Mouse (Mus musculus): ENCODE measurements around the gene Crim1. TPM values are rescaled to one million over a fixed set of nuclear protein-coding genes. Genes with fewer than 3 reads are reported as not detected.

Gene Crim1
- total and polyA plus RNA-seq, 2 experiments from 2014 or later = 14.1 to 88.9 TPM

- Histone ChIP-seq H3K36me3 (ENCODE audit: insufficient read depth) (no peaks in the 10 kb centered on the region), H3K4me2 (ENCODE audit: low read depth) (no peak overlapping the region), H3K4me3 (ENCODE audit: low read depth, low read length) (no peak overlapping the region), H3K9ac (no peak overlapping the region), H3K27ac (ENCODE audit: low read depth, low read length) (no peak overlapping the region), H3K27me3 (ENCODE audit: insufficient read depth, low read length) (no peaks in the 10 kb centered on the region), H3K9me3 (ENCODE audit: low read length) (no peaks in the 10 kb centered on the region), H3K4me1 (ENCODE audit: insufficient read depth) (0 out of 2 replicates have a peak, but pooled peaks cover 4% of the 10 kb centered on the region)
- 90% methylated on average over 11 of the region's 11 CpGs for WGBS
- DNase-seq (no peak), ATAC-seq (no peak)
- TF ChIP-seq CTCF (IDR thresholded peaks at IDR 0.05; ENCODE audit: low read depth) = no peak
These were observed 121.3 kb downstream of the Crim1 start for GRCm38 (mm10) chr17:78321216-78321835.

DNA sequence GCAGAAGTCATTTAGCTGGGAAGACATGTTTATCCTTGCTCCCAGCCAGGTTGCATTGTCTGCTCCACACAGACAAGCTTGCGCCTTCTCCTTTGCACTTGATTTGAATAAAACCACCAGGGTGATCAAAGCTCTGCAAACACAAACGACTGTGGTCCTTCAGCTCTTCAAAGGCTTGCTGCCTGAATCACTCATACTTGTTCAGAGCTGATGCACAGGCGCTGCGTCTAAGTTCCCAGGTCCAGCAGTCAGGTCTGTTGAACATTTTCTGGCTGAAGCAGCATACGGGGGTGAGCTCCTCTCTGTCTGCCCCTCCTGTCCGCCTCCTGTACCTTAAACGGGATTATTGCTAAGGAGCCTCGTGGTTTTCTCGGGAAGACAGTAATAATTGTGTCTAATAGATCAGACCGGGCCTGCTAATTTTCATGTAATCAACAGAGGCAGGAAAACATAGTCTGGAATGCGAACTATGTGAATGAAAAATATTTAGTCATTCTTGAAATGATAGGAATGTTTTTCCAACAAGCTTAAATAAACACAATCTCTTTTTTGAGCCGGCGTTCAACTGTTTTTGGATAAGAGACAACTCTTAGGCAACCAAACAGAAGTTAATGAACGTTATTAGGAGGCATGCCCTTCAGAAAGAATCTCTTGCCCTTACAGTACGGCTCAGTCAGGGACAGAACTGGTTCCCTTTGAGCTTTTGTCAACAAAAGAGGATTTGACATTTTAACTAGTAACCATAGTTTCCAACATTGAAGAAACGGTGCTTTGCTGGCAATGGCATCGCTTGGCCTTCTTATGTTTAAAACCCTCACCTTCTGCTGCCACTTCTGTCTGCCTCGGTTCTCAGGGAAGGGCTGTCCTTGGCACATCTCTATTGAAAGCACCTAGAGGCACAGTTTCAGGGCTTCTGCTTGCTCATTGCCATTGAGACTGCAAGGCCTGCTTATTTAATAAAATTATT is 122.6 kb downstream of the Crim1 start:
- Histone ChIP-seq H3K27me3 (ENCODE audit: insufficient read depth, low read length) (no peaks in the 10 kb centered on the region), H3K9me3 (ENCODE audit: low read length) (no peaks in the 10 kb centered on the region), H3K4me2 (ENCODE audit: low read depth) (no peak overlapping the region), H3K4me3 (ENCODE audit: low read depth, low read length) (no peak overlapping the region), H3K36me3 (ENCODE audit: insufficient read depth) (no peaks in the 10 kb centered on the region), H3K9ac (no peak overlapping the region), H3K4me1 (ENCODE audit: insufficient read depth) (0 out of 2 replicates have a peak, but pooled peaks cover 4% of the 10 kb centered on the region), H3K27ac (ENCODE audit: low read depth, low read length) (peak overlapping the region; percentile 35)
- DNase-seq (peak; percentile 40), ATAC-seq (peak; percentile 27; the same call in 1 of the 2 replicates)
- TF ChIP-seq CTCF (IDR thresholded peaks at IDR 0.05; ENCODE audit: low read depth) = no peak
- WGBS = 32% methylated on average over 18 of the region's 18 CpGs

GRCm38 (mm10) chr17:78325761-78326332 is 125.8 kb downstream of the Crim1 start:
- DNase-seq = no peak
- no peak for ATAC-seq

GRCm38 (mm10) chr17:78326381-78326780 is 126.3 kb downstream of the Crim1 start:
- ATAC-seq = no peak
- WGBS = 86% methylated on average over 2 of the region's 2 CpGs

More at GRCm38 (mm10) chr17:78325761-78326332, 125.8 kb downstream of the Crim1 start:
- H3K36me3 ChIP-seq (ENCODE audit: insufficient read depth) = no peaks in the 10 kb centered on the region
- no peak for TF ChIP-seq CTCF (IDR thresholded peaks at IDR 0.05; ENCODE audit: low read depth)
- no peaks in the 10 kb centered on the region for H3K9me3 ChIP-seq (ENCODE audit: low read length)
- WGBS = 77% methylated on average over 7 of the region's 7 CpGs
- H3K4me3 ChIP-seq (ENCODE audit: low read depth, low read length) = no peak overlapping the region
- H3K4me1 ChIP-seq (ENCODE audit: insufficient read depth) = 0 out of 2 replicates have a peak, but pooled peaks cover 4% of the 10 kb centered on the region
- H3K27me3 ChIP-seq (ENCODE audit: insufficient read depth, low read length) = no peaks in the 10 kb centered on the region
- no peak overlapping the region for H3K9ac ChIP-seq
- no peak overlapping the region for H3K27ac ChIP-seq (ENCODE audit: low read depth, low read length)
- no peak overlapping the region for H3K4me2 ChIP-seq (ENCODE audit: low read depth)

GRCm38 (mm10) chr17:78327187-78327586 is 127.1 kb downstream of the Crim1 start:
- Histone ChIP-seq H3K9ac (no peak overlapping the region), H3K4me3 (ENCODE audit: low read depth, low read length) (no peak overlapping the region), H3K4me2 (ENCODE audit: low read depth) (no peak overlapping the region), H3K27ac (ENCODE audit: low read depth, low read length) (no peak overlapping the region), H3K36me3 (ENCODE audit: insufficient read depth) (no peaks in the 10 kb centered on the region), H3K9me3 (ENCODE audit: low read length) (no peaks in the 10 kb centered on the region), H3K27me3 (ENCODE audit: insufficient read depth, low read length) (no peaks in the 10 kb centered on the region), H3K4me1 (ENCODE audit: insufficient read depth) (0 out of 2 replicates have a peak, but pooled peaks cover 4% of the 10 kb centered on the region)
- DNase-seq (no peak), ATAC-seq (no peak)
- TF ChIP-seq CTCF (IDR thresholded peaks at IDR 0.05; ENCODE audit: low read depth) = no peak
- WGBS = 82% methylated on average over 4 of the region's 4 CpGs

More at GRCm38 (mm10) chr17:78326381-78326780, 126.3 kb downstream of the Crim1 start:
- H3K9me3 ChIP-seq (ENCODE audit: low read length) = no peaks in the 10 kb centered on the region
- no peak for DNase-seq
- H3K27me3 ChIP-seq (ENCODE audit: insufficient read depth, low read length) = no peaks in the 10 kb centered on the region
- H3K36me3 ChIP-seq (ENCODE audit: insufficient read depth) = no peaks in the 10 kb centered on the region
- H3K4me2 ChIP-seq (ENCODE audit: low read depth) = no peak overlapping the region
- 0 out of 2 replicates have a peak, but pooled peaks cover 4% of the 10 kb centered on the region for H3K4me1 ChIP-seq (ENCODE audit: insufficient read depth)
- H3K9ac ChIP-seq = no peak overlapping the region
- no peak overlapping the region for H3K27ac ChIP-seq (ENCODE audit: low read depth, low read length)
- no peak for TF ChIP-seq CTCF (IDR thresholded peaks at IDR 0.05; ENCODE audit: low read depth)
- no peak overlapping the region for H3K4me3 ChIP-seq (ENCODE audit: low read depth, low read length)

GRCm38 (mm10) chr17:78328287-78328686 is 128.2 kb downstream of the Crim1 start:
- H3K9me3 ChIP-seq (ENCODE audit: low read length) = no peaks in the 10 kb centered on the region
- no peaks in the 10 kb centered on the region for H3K27me3 ChIP-seq (ENCODE audit: insufficient read depth, low read length)
- ATAC-seq (no peak), DNase-seq (no peak)
- H3K36me3 ChIP-seq (ENCODE audit: insufficient read depth) = no peaks in the 10 kb centered on the region
- no peaks in the 10 kb centered on the region for H3K4me1 ChIP-seq (ENCODE audit: insufficient read depth)
- TF ChIP-seq CTCF (IDR thresholded peaks at IDR 0.05; ENCODE audit: low read depth) = no peak
- WGBS = 70% methylated on average over 3 of the region's 3 CpGs
- H3K9ac ChIP-seq = no peak overlapping the region
- H3K4me2 ChIP-seq (ENCODE audit: low read depth) = no peak overlapping the region
- H3K27ac ChIP-seq (ENCODE audit: low read depth, low read length) = no peak overlapping the region
- no peak overlapping the region for H3K4me3 ChIP-seq (ENCODE audit: low read depth, low read length)

Data from forebrain, postnatal 0 days (tissue).